Comparison of ENCODE assay signal across 8 mouse cellular contexts in the genomic region with DNA sequence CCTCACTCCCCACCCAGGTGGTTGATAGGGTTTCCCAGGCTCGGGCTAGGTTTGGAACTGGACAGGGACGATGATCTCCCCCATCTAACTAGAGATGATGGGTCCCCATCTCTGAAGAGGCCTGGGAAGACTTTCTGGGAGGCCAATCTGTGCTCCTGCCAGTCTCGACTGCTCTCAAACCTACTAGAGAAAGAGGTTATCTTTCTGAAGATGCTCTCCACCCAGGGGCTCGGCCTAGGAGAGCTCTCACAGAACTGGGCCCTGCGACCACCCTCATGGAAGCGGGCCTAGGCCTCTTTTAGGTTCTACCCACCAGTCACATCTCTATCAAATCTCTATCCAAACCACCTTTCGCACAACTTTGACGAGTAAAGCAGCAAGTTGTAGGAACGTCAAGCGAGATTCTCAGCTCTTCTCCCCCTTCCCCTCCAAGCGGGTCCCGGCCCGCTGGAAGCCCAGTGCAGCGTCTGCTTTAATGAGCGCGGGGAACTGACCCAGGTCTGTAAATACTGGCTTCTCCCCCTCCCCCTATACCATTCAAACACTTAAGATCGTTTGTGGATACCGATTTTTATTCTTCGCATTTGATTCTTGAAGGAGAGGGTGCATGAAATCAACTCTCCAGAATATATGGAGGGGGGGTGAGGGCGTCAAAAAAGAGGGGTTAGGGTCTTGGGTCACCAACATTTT. TPM values are rescaled to one million over a fixed set of nuclear protein-coding genes. Genes with fewer than 3 reads are reported as not detected.
A peak's percentile ranks its signal among the peaks of the same experiment; 100 is the strongest.
DNase-seq lines count a peak whose midpoint lies in the region; ATAC-seq lines count a peak whose summit lies in the region.

No protein-coding gene starts in this region.

- peak overlapping the region; percentile 91 for H3K27ac ChIP-seq in heart, embryonic 12.5 days (ENCODE audit: poor library complexity, severe bottlenecking)
- peak overlapping the region; percentile 28; the same call in 1 of the 2 replicates for H3K27ac ChIP-seq in brown adipose tissue, adult 24 weeks (replicated peaks; ENCODE audit: low read depth, low read length)
- H3K27ac ChIP-seq in intestine, embryonic 14.5 days (ENCODE audit: low read depth), result peak overlapping the region; percentile 97
- H3K27ac ChIP-seq in midbrain, embryonic 13.5 days, result peak overlapping the region; percentile 96

- WGBS in heart, embryonic 12.5 days, result 11% methylated on average over 20 of the region's 20 CpGs
- 29% methylated on average over 20 of the region's 20 CpGs for WGBS in intestine, embryonic 14.5 days
- 2% methylated on average over 20 of the region's 20 CpGs for whole genome bisulfite sequencing in midbrain, embryonic 13.5 days

- no peaks in the 10 kb centered on the region; the same call in 1 of the 2 replicates for H3K36me3 ChIP-seq in heart, embryonic 12.5 days
- H3K36me3 ChIP-seq in intestine, embryonic 14.5 days (ENCODE audit: control insufficient read depth, insufficient read depth, low read length), result peaks cover 11% of the 10 kb centered on the region; the same call in 1 of the 2 replicates
- no peaks in the 10 kb centered on the region for H3K36me3 ChIP-seq in midbrain, embryonic 13.5 days

- H3K4me3 ChIP-seq in heart, embryonic 12.5 days, result peak overlapping the region; percentile 89
- peak overlapping the region; percentile 47 for H3K4me3 ChIP-seq in brown adipose tissue, adult 24 weeks (ENCODE audit: insufficient read depth, low read depth, low read length)
- peak overlapping the region; percentile 56 for H3K4me3 ChIP-seq in intestine, embryonic 14.5 days (ENCODE audit: low read depth, low read length)
- H3K4me3 ChIP-seq in midbrain, embryonic 13.5 days (replicated peaks), result peak overlapping the region; percentile 62

- no peaks in the 10 kb centered on the region for H3K9me3 ChIP-seq in heart, embryonic 12.5 days (replicated peaks)
- H3K9me3 ChIP-seq in intestine, embryonic 14.5 days (ENCODE audit: control insufficient read depth, low read length), result no peaks in the 10 kb centered on the region
- H3K9me3 ChIP-seq in midbrain, embryonic 13.5 days, result no peaks in the 10 kb centered on the region

- no peak for DNase-seq in heart, postnatal 25 days (ENCODE audit: low spot score)
- peak; percentile 72 for DNase-seq in intestine, embryonic 14.5 days (ENCODE audit: low spot score)
- DNase-seq in frontal cortex, postnatal 14 days (ENCODE audit: low spot score in 2 of 2), result no peak
- DNase-seq in ovary, adult 18-20 months (ENCODE audit: low spot score), result no peak

- H3K9ac ChIP-seq in heart, embryonic 12.5 days, result peak overlapping the region; percentile 92
- peak overlapping the region; percentile 85 for H3K9ac ChIP-seq in intestine, embryonic 14.5 days (ENCODE audit: low read length)
- peak overlapping the region; percentile 83 for H3K9ac ChIP-seq in midbrain, embryonic 13.5 days (replicated peaks)

- peak overlapping the region; percentile 99 for H3K4me2 ChIP-seq in heart, embryonic 12.5 days
- peak overlapping the region; percentile 49 for H3K4me2 ChIP-seq in intestine, embryonic 14.5 days (ENCODE audit: low read length)
- peak overlapping the region; percentile 75 for H3K4me2 ChIP-seq in midbrain, embryonic 13.5 days (replicated peaks)

- peaks cover 52% of the 10 kb centered on the region for H3K27me3 ChIP-seq in heart, embryonic 12.5 days (replicated peaks)
- H3K27me3 ChIP-seq in intestine, embryonic 14.5 days (replicated peaks; ENCODE audit: control insufficient read depth, insufficient read depth, low read length), result no peaks in the 10 kb centered on the region
- H3K27me3 ChIP-seq in midbrain, embryonic 13.5 days, result peaks cover 73% of the 10 kb centered on the region

- peaks cover 33% of the 10 kb centered on the region for H3K4me1 ChIP-seq in heart, embryonic 12.5 days (replicated peaks)
- H3K4me1 ChIP-seq in brown adipose tissue, adult 24 weeks (ENCODE audit: control insufficient read depth, insufficient read depth, insufficient read length, low read length), result peaks cover 5% of the 10 kb centered on the region
- H3K4me1 ChIP-seq in intestine, embryonic 14.5 days (replicated peaks; ENCODE audit: control insufficient read depth, insufficient read depth, low read length), result peaks cover 52% of the 10 kb centered on the region
- H3K4me1 ChIP-seq in midbrain, embryonic 13.5 days (replicated peaks), result peaks cover 52% of the 10 kb centered on the region

- intact Hi-C loops in heart, postnatal 25 days (cut with DNase I), result loop anchor here (1.0 to 10.0 kb wide), 4 partner anchors 9 to 1795 kb away; no protein-coding TSS in a partner anchor

- no peak for ATAC-seq in heart, embryonic 12.5 days (ENCODE audit: insufficient number of reproducible peaks, low FRiP score)
- ATAC-seq in intestine, embryonic 14.5 days (replicated peaks; ENCODE audit: low FRiP score, low TSS enrichment, low read depth), result peak; percentile 2; the same call in 1 of the 2 replicates
- ATAC-seq in midbrain, embryonic 13.5 days, result no peak
- no peak for ATAC-seq in frontal cortex, adult (ENCODE audit: low TSS enrichment)

RNA-seq across cellular contexts. Expression of a gene that starts 16.4 kb away (rescaled TPM):
- polyA plus RNA-seq in heart, embryonic 12.5 days (2016; fragmentation: Nextera tagmentation; extraction: Ambion mirVana), result 26.5 and 27.7 TPM in 2 replicates
- total RNA-seq in heart, postnatal 25 days (2021), result 10 to 100 TPM; 19.9 to 25.0 TPM
- polyA plus RNA-seq in brown adipose tissue, adult 24 weeks (2012; ENCODE audit: insufficient read depth, insufficient read length, missing spikeins), result 10.5 and 14.5 TPM in 2 replicates
- polyA plus RNA-seq in intestine, embryonic 14.5 days (2014; fragmentation: Nextera tagmentation; extraction: Ambion mirVana), result 53.7 and 56.9 TPM in 2 replicates
- polyA plus RNA-seq in midbrain, embryonic 13.5 days (2015; fragmentation: Nextera tagmentation; extraction: Ambion mirVana), result 132 and 143 TPM in 2 replicates

Comparison
In these comparisons a context has a peak if more than half of its experiments do, and no peak if none do; other contexts are left out.
1. H3K27ac ChIP-seq: peak in every context shown above with its lines; median percentile 97 in intestine, embryonic 14.5 days; 96 in midbrain, embryonic 13.5 days; 91 in heart, embryonic 12.5 days; 28 in brown adipose tissue, adult 24 weeks.
2. H3K4me2 ChIP-seq: peak in every context shown above with its lines; median percentile 99 in heart, embryonic 12.5 days; 75 in midbrain, embryonic 13.5 days; 49 in intestine, embryonic 14.5 days.